Mouse (Mus musculus): ENCODE data around the gene Krtap8-1. TPM values are rescaled to one million over a fixed set of nuclear protein-coding genes. Genes with fewer than 3 reads are reported as not detected.
A peak's percentile ranks its signal among the peaks of the same experiment; 100 is the strongest.

Gene Krtap8-1
- total RNA-seq, 1 experiment: not detected

DNA sequence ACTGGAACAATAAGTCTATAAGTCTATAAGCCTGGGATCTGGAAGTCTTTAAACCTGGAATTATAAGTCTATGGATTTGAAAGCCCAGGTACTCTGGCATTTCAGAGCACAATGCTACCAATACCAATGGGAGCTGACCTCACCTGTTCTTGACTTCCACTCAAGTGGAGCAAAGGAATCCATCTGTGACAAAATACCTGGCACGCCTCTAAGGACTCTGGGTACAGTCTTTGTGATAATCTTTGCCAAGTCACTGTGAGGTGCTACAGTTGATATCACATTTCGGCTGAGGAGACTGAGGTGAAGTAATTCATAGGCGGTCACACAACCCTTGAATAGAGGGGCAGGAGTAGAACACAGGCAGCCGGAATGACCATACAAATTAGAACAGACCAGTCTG lies 33.2 kb upstream of the Krtap8-1 start:
- no peaks in the 10 kb centered on the region for H3K4me1 ChIP-seq (ENCODE audit: control insufficient read depth in 2 of 2, insufficient read depth in 2 of 2, low read length in 2 of 2, poor library complexity in 1 of 2)
- TF ChIP-seq HCFC1 (IDR thresholded peaks at IDR 0.05; ENCODE audit: borderline replicate concordance, insufficient read depth, low read length) (no peak), CHD2 (IDR thresholded peaks at IDR 0.05; ENCODE audit: low read depth, low read length) (no peak)
- DNase-seq (ENCODE audit: low read depth, low spot score): no peak
- H3K9me3 ChIP-seq (ENCODE audit: control insufficient read depth, insufficient read depth, low read depth, low read length): no peaks in the 10 kb centered on the region
- no peak overlapping the region for H3K27ac ChIP-seq (ENCODE audit: insufficient read depth, low read depth, low read length, poor library complexity, severe bottlenecking)
- in situ Hi-C loops (cut with MboI; ENCODE audit: low sequenced_read_pairs in 2 of 2, unreplicated experiment in 2 of 2): no loop called here
- no peak overlapping the region for H3K4me3 ChIP-seq (ENCODE audit: insufficient read depth in 1 of 2, low read depth in 1 of 2, low read length in 2 of 2, poor library complexity in 1 of 2, severe bottlenecking in 1 of 2)
- H3K36me3 ChIP-seq (ENCODE audit: control insufficient read depth, insufficient read depth, low read length, poor library complexity, severe bottlenecking): no peaks in the 10 kb centered on the region
- H3K9ac ChIP-seq (ENCODE audit: insufficient read depth, low read depth, low read length, poor library complexity, severe bottlenecking): no peak overlapping the region

DNA sequence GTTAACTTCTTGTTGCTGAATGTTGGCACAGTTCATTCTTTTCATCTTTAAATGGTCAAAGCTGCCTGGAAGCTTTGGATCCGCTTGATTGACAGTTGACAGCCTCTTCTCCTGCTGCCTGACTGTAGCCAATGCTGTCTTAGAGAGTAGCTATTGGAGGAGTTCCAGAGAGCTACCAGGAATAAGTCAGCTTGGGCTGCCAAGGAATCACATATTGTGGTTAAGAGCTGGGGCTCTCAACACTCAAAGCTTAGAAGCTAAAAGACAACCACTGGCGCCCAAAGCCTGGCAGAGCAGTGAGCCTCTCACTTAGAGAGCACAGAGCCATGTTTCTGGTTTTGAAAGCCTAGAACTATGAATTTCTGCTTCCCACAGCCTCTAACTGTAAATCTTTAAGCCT lies 32.8 kb upstream of the Krtap8-1 start:
- no peak overlapping the region for H3K4me3 ChIP-seq (ENCODE audit: insufficient read depth in 1 of 2, low read depth in 1 of 2, low read length in 2 of 2, poor library complexity in 1 of 2, severe bottlenecking in 1 of 2)
- H3K4me1 ChIP-seq (ENCODE audit: control insufficient read depth in 2 of 2, insufficient read depth in 2 of 2, low read length in 2 of 2, poor library complexity in 1 of 2): no peaks in the 10 kb centered on the region
- no peaks in the 10 kb centered on the region for H3K9me3 ChIP-seq (ENCODE audit: control insufficient read depth, insufficient read depth, low read depth, low read length)
- no peak overlapping the region for H3K9ac ChIP-seq (ENCODE audit: insufficient read depth, low read depth, low read length, poor library complexity, severe bottlenecking)
- DNase-seq (ENCODE audit: low read depth, low spot score): no peak
- no peak overlapping the region for H3K27ac ChIP-seq (ENCODE audit: insufficient read depth, low read depth, low read length, poor library complexity, severe bottlenecking)
- in situ Hi-C loops (cut with MboI; ENCODE audit: low sequenced_read_pairs in 2 of 2, unreplicated experiment in 2 of 2): no loop called here
- TF ChIP-seq ZC3H11A (IDR thresholded peaks at IDR 0.05; ENCODE audit: borderline replicate concordance, low read depth, low read length) (no peak), HCFC1 (IDR thresholded peaks at IDR 0.05; ENCODE audit: borderline replicate concordance, insufficient read depth, low read length) (no peak), ZNF384 (IDR thresholded peaks at IDR 0.05; ENCODE audit: low read depth, low read length) (no peak), CHD2 (IDR thresholded peaks at IDR 0.05; ENCODE audit: low read depth, low read length) (no peak), MAFK (IDR thresholded peaks at IDR 0.05; ENCODE audit: insufficient read depth, low read depth, low read length) (no peak)
- H3K36me3 ChIP-seq (ENCODE audit: control insufficient read depth, insufficient read depth, low read length, poor library complexity, severe bottlenecking): no peaks in the 10 kb centered on the region

DNA sequence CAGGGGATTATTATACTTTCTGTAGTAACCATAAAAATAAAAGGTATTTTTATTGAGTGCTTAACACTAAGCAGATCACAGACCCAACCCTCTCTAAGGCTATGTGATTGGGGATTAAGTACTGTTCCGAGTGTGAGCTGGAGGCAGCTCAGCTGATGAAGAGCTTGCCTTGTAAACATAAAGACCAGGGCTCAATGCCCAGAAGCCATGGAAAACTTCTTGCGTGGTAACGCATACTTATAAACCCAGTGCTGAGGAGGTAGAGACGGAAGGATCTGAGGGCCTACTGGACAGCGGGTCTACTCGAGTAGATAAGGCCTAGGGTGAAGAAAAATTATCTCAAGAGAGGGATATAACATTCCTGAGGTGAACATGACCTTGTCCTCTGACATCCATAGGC lies 32.3 kb upstream of the Krtap8-1 start:
- no peaks in the 10 kb centered on the region for H3K4me1 ChIP-seq (ENCODE audit: control insufficient read depth in 2 of 2, insufficient read depth in 2 of 2, low read length in 2 of 2, poor library complexity in 1 of 2)
- no peaks in the 10 kb centered on the region for H3K36me3 ChIP-seq (ENCODE audit: control insufficient read depth, insufficient read depth, low read length, poor library complexity, severe bottlenecking)
- H3K27ac ChIP-seq (ENCODE audit: insufficient read depth, low read depth, low read length, poor library complexity, severe bottlenecking): no peak overlapping the region
- in situ Hi-C loops (cut with MboI; ENCODE audit: low sequenced_read_pairs in 2 of 2, unreplicated experiment in 2 of 2): no loop called here
- H3K4me3 ChIP-seq (ENCODE audit: insufficient read depth in 1 of 2, low read depth in 1 of 2, low read length in 2 of 2, poor library complexity in 1 of 2, severe bottlenecking in 1 of 2): no peak overlapping the region
- no peak for DNase-seq (ENCODE audit: low read depth, low spot score)
- H3K9ac ChIP-seq (ENCODE audit: insufficient read depth, low read depth, low read length, poor library complexity, severe bottlenecking): no peak overlapping the region
- TF ChIP-seq MAFK (IDR thresholded peaks at IDR 0.05; ENCODE audit: insufficient read depth, low read depth, low read length) (no peak), HCFC1 (IDR thresholded peaks at IDR 0.05; ENCODE audit: borderline replicate concordance, insufficient read depth, low read length) (no peak), ZNF384 (IDR thresholded peaks at IDR 0.05; ENCODE audit: low read depth, low read length) (no peak), CHD2 (IDR thresholded peaks at IDR 0.05; ENCODE audit: low read depth, low read length) (no peak), ZC3H11A (IDR thresholded peaks at IDR 0.05; ENCODE audit: borderline replicate concordance, low read depth, low read length) (no peak)
- no peaks in the 10 kb centered on the region for H3K9me3 ChIP-seq (ENCODE audit: control insufficient read depth, insufficient read depth, low read depth, low read length)

DNA sequence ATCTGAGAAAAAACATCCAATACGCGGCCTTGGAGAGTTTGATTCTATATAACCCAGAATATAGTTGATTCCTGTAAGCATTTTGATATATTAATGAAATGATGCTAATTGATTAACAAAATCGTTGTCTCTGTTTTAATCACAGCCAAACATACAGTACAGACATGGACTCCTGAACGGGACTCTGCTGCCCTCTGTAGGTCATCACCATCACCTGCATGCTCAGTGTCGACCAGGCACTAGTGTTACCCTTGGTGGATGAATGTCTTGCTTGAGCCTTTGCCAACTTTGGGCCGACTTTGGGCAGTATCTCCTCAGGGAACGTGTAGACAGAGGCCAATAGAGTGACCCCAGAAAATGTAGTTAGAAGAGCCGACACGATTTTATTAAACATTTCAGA lies 29.9 kb upstream of the Krtap8-1 start:
- in situ Hi-C loops (cut with MboI; ENCODE audit: low sequenced_read_pairs in 2 of 2, unreplicated experiment in 2 of 2): no loop called here
- Histone ChIP-seq H3K27ac (ENCODE audit: insufficient read depth, low read depth, low read length, poor library complexity, severe bottlenecking) (no peak overlapping the region), H3K9ac (ENCODE audit: insufficient read depth, low read depth, low read length, poor library complexity, severe bottlenecking) (no peak overlapping the region), H3K4me3 (ENCODE audit: insufficient read depth in 1 of 2, low read depth in 1 of 2, low read length in 2 of 2, poor library complexity in 1 of 2, severe bottlenecking in 1 of 2) (no peak overlapping the region), H3K9me3 (ENCODE audit: control insufficient read depth, insufficient read depth, low read depth, low read length) (no peaks in the 10 kb centered on the region), H3K36me3 (ENCODE audit: control insufficient read depth, insufficient read depth, low read length, poor library complexity, severe bottlenecking) (no peaks in the 10 kb centered on the region), H3K4me1 (ENCODE audit: control insufficient read depth in 2 of 2, insufficient read depth in 2 of 2, low read length in 2 of 2, poor library complexity in 1 of 2) (no peaks in the 10 kb centered on the region)
- peak; percentile 37 for DNase-seq (ENCODE audit: low read depth, low spot score)
- no peak for TF ChIP-seq ZNF384 (IDR thresholded peaks at IDR 0.05; ENCODE audit: low read depth, low read length)
- TF ChIP-seq ZC3H11A (IDR thresholded peaks at IDR 0.05; ENCODE audit: borderline replicate concordance, low read depth, low read length): peak; percentile 25; the same call in 1 of the 2 replicates
- no peak for TF ChIP-seq HCFC1 (IDR thresholded peaks at IDR 0.05; ENCODE audit: borderline replicate concordance, insufficient read depth, low read length)
- TF ChIP-seq MAFK (IDR thresholded peaks at IDR 0.05; ENCODE audit: insufficient read depth, low read depth, low read length): no peak
- TF ChIP-seq CHD2 (IDR thresholded peaks at IDR 0.05; ENCODE audit: low read depth, low read length): no peak

DNA sequence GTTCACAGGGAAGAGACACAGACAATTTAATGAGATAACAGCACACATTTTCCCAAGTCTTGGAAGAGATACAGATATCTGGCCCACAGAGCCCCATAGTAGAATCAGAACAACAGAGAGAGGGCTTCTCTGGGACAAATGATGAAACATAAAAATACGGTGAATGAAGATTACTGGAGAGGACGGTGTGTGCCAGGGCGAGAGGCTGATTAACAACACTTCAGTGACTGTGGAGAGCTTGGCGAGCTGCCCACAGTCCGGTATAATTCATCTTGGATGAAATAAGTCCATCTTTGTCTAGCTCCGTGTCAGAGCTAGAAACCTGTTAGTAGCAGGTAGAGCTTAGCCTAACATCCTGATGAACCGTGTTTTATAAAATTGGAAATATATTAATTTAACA lies 25.7 kb upstream of the Krtap8-1 start:
- TF ChIP-seq ZC3H11A (IDR thresholded peaks at IDR 0.05; ENCODE audit: borderline replicate concordance, low read depth, low read length) (no peak), ZNF384 (IDR thresholded peaks at IDR 0.05; ENCODE audit: low read depth, low read length) (no peak), CHD2 (IDR thresholded peaks at IDR 0.05; ENCODE audit: low read depth, low read length) (no peak), MAFK (IDR thresholded peaks at IDR 0.05; ENCODE audit: insufficient read depth, low read depth, low read length) (no peak), HCFC1 (IDR thresholded peaks at IDR 0.05; ENCODE audit: borderline replicate concordance, insufficient read depth, low read length) (no peak)
- DNase-seq (ENCODE audit: low read depth, low spot score): no peak
- Histone ChIP-seq H3K4me3 (ENCODE audit: insufficient read depth in 1 of 2, low read depth in 1 of 2, low read length in 2 of 2, poor library complexity in 1 of 2, severe bottlenecking in 1 of 2) (no peak overlapping the region), H3K9ac (ENCODE audit: insufficient read depth, low read depth, low read length, poor library complexity, severe bottlenecking) (no peak overlapping the region), H3K27ac (ENCODE audit: insufficient read depth, low read depth, low read length, poor library complexity, severe bottlenecking) (no peak overlapping the region), H3K9me3 (ENCODE audit: control insufficient read depth, insufficient read depth, low read depth, low read length) (no peaks in the 10 kb centered on the region), H3K36me3 (ENCODE audit: control insufficient read depth, insufficient read depth, low read length, poor library complexity, severe bottlenecking) (no peaks in the 10 kb centered on the region), H3K4me1 (ENCODE audit: control insufficient read depth in 2 of 2, insufficient read depth in 2 of 2, low read length in 2 of 2, poor library complexity in 1 of 2) (no peaks in the 10 kb centered on the region)
- in situ Hi-C loops (cut with MboI; ENCODE audit: low sequenced_read_pairs in 2 of 2, unreplicated experiment in 2 of 2): no loop called here
